Mouse (Mus musculus): ENCODE measurements at regions not wholly inside any gene's neighbourhood (a gene's known extent, or its start where the extent isn't known, plus 50 kb on each side); places are given as distances from the start of the nearest gene placed in this dataset.

DNA sequence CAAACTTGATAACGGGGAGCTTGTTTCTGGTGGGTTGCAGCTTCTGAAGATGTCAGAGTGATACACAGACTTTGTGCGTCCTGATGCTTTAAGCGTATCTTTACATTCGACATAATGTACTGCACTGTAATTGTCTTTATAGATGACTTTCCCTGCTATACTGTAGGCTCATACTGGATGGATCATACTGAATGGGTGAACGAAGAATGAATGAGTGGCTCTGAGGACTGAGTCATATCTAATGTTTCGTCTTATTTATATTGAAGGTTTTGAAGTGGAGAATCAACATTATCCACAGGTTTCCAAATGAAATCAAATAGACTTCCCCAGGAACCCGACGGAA lies 116.3 kb upstream of the Etaa1 start:
- H3K4me1 ChIP-seq (ENCODE audit: control insufficient read depth, insufficient read depth, low read length), result no peaks in the 10 kb centered on the region; the same call in 1 of the 2 replicates
- H3K27ac ChIP-seq (ENCODE audit: insufficient read depth, low read length), result no peak overlapping the region

DNA sequence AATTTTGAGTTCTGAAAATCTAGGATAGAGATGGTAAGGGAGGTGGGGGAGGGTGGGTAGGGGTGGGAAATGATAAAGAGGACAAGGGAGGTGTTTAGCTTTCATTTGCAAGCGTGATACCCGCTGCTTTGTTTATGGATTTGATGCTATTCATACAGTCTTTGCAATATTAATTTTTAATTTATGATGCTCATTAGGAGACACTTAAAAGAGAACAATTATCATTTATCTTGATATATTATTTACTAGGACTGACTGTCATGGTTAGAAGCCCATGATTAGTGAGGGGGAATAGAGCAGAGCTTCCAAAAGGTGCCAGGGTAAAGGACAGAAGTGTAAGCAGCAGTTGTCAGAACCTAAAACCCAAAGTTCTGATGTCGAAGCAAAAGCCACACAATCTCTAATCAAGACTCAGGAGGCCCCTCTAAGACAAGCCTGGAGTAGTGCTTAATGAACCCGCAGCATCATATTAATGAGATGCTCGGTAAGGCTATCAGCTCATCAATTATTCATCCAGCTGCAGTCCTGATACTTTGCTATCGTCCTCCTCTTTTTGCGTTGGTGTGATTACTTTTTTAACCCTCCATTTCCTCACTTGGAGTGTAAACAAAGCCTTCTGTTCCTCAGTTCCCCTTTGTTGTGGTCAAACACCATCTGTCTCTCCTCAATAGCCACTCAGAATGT lies 115.8 kb upstream of the Etaa1 start:
- WGBS, result 82% methylated on average over 7 of the region's 7 CpGs

More for the DNA sequence above, 116.3 kb upstream of the Etaa1 start:
- TF ChIP-seq POLR2A (IDR thresholded peaks at IDR 0.05; ENCODE audit: borderline replicate concordance, insufficient read depth, low read length), result no peak
- TF ChIP-seq CTCF (IDR thresholded peaks at IDR 0.05; ENCODE audit: borderline replicate concordance, insufficient read depth, low read depth, low read length), result no peak
- H3K27me3 ChIP-seq (ENCODE audit: control insufficient read depth, insufficient read depth, low read length), result no peaks in the 10 kb centered on the region
- DNase-seq, result no peak
- WGBS, result 85% methylated on average over 8 of the region's 8 CpGs
- no peak overlapping the region for H3K4me3 ChIP-seq (replicated peaks; ENCODE audit: insufficient read depth, low read depth, low read length)

DNA sequence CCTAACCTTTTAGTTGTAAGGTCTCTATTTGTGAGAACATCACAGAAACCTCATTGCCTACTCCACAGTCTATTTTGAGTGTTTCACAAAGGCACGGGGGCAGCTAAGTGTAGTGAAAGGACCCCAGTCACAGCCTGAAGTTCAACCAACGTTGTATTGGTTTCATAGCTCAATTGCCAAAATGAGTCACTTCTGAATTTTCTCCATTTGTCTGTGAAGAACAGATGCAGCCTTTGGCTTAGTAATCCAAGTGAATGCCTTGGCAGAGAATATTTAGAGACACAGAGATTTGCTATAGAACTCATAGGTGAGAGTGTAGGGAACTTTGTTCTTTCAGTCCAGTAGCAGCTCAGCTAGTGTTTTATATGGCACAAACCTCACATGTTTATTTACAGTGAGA lies 114.4 kb upstream of the Etaa1 start:
- Histone ChIP-seq H3K4me3 (replicated peaks; ENCODE audit: insufficient read depth, low read depth, low read length) (no peak overlapping the region), H3K27me3 (ENCODE audit: control insufficient read depth, insufficient read depth, low read length) (no peaks in the 10 kb centered on the region), H3K27ac (ENCODE audit: insufficient read depth, low read length) (no peak overlapping the region), H3K4me1 (ENCODE audit: control insufficient read depth, insufficient read depth, low read length) (no peaks in the 10 kb centered on the region; the same call in 1 of the 2 replicates)
- 31% methylated on average over 2 of the region's 2 CpGs for WGBS
- no peak for TF ChIP-seq POLR2A (IDR thresholded peaks at IDR 0.05; ENCODE audit: borderline replicate concordance, insufficient read depth, low read length)
- TF ChIP-seq CTCF (IDR thresholded peaks at IDR 0.05; ENCODE audit: borderline replicate concordance, insufficient read depth, low read depth, low read length), result no peak
- no peak for DNase-seq

More for the DNA sequence above, 115.8 kb upstream of the Etaa1 start:
- no peak overlapping the region for H3K27ac ChIP-seq (ENCODE audit: insufficient read depth, low read length)
- H3K27me3 ChIP-seq (ENCODE audit: control insufficient read depth, insufficient read depth, low read length), result no peaks in the 10 kb centered on the region
- no peak for TF ChIP-seq CTCF (IDR thresholded peaks at IDR 0.05; ENCODE audit: borderline replicate concordance, insufficient read depth, low read depth, low read length)
- no peak for TF ChIP-seq POLR2A (IDR thresholded peaks at IDR 0.05; ENCODE audit: borderline replicate concordance, insufficient read depth, low read length)
- H3K4me1 ChIP-seq (ENCODE audit: control insufficient read depth, insufficient read depth, low read length), result no peaks in the 10 kb centered on the region; the same call in 1 of the 2 replicates
- no peak overlapping the region for H3K4me3 ChIP-seq (replicated peaks; ENCODE audit: insufficient read depth, low read depth, low read length)
- DNase-seq, result no peak

- Histone ChIP-seq H3K4me3 (replicated peaks; ENCODE audit: insufficient read depth, low read depth, low read length) (no peak overlapping the region), H3K4me1 (ENCODE audit: control insufficient read depth, insufficient read depth, low read length) (no peaks in the 10 kb centered on the region; the same call in 1 of the 2 replicates), H3K27ac (ENCODE audit: insufficient read depth, low read length) (no peak overlapping the region), H3K27me3 (ENCODE audit: control insufficient read depth, insufficient read depth, low read length) (no peaks in the 10 kb centered on the region)
- no peak for DNase-seq
- TF ChIP-seq CTCF (IDR thresholded peaks at IDR 0.05; ENCODE audit: borderline replicate concordance, insufficient read depth, low read depth, low read length), result no peak
- no peak for TF ChIP-seq POLR2A (IDR thresholded peaks at IDR 0.05; ENCODE audit: borderline replicate concordance, insufficient read depth, low read length)
- 66% methylated on average over 3 of the region's 3 CpGs for WGBS
Measured at GRCm38 (mm10) chr11:18067676-18068075, 114.0 kb upstream of the Etaa1 start.

DNA sequence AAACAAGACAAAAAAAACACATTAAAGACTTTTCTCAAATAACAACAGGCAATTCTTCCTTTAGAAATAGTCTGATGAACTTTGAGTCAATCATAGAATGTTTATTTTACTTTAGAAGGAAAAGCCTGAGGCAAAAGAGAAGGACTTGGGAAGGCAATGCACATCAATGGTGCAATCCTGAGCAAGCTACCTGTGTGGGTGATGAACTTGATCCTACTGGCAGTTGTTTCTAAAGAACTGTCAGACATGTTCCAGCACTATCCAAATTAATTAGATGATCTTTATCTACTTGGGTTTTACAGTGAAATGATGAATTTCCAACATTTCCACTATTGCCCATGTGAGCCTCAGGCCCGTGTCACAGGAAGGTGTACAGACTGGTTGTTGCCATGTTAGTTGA lies 87.9 kb upstream of the Etaa1 start:
- Histone ChIP-seq H3K27me3 (ENCODE audit: control insufficient read depth, insufficient read depth, low read length) (no peaks in the 10 kb centered on the region), H3K4me1 (ENCODE audit: control insufficient read depth, insufficient read depth, low read length) (no peaks in the 10 kb centered on the region), H3K4me3 (replicated peaks; ENCODE audit: insufficient read depth, low read depth, low read length) (no peak overlapping the region), H3K27ac (ENCODE audit: insufficient read depth, low read length) (no peak overlapping the region)
- no peak for DNase-seq
- WGBS, result 100% methylated on average over 1 of the region's 1 CpGs
- TF ChIP-seq POLR2A (IDR thresholded peaks at IDR 0.05; ENCODE audit: borderline replicate concordance, insufficient read depth, low read length), result no peak
- TF ChIP-seq CTCF (IDR thresholded peaks at IDR 0.05; ENCODE audit: borderline replicate concordance, insufficient read depth, low read depth, low read length), result no peak

DNA sequence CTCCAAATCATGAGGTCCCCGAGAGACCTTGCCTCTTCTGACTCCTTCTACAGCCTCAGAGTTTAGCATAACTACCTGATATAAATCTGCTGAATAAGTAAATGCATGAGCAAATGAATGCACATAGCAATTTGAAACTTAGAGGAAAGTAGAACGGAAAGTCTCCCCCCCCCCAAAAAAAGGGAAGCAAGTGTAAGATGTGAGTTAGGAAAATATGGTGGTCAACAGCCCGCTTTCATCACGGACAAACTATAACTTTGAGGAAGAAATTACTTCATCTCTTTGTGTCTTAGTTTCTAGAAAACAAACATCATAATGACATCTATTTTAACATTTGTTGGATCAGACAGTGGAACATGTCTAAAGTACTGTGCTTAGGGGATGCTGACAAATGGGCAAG lies 77.4 kb upstream of the Etaa1 start:
- no peak for DNase-seq
- H3K4me3 ChIP-seq (replicated peaks; ENCODE audit: insufficient read depth, low read depth, low read length), result no peak overlapping the region
- no peak for TF ChIP-seq POLR2A (IDR thresholded peaks at IDR 0.05; ENCODE audit: borderline replicate concordance, insufficient read depth, low read length)
- no peak overlapping the region for H3K27ac ChIP-seq (ENCODE audit: insufficient read depth, low read length)
- no peaks in the 10 kb centered on the region for H3K27me3 ChIP-seq (ENCODE audit: control insufficient read depth, insufficient read depth, low read length)
- no peaks in the 10 kb centered on the region for H3K4me1 ChIP-seq (ENCODE audit: control insufficient read depth, insufficient read depth, low read length)
- WGBS, result 94% methylated on average over 4 of the region's 4 CpGs

GRCm38 (mm10) chr11:18022065-18022464 lies 68.4 kb upstream of the Etaa1 start:
- DNase-seq, result no peak
- Histone ChIP-seq H3K27ac (ENCODE audit: insufficient read depth, low read length) (no peak overlapping the region), H3K4me3 (replicated peaks; ENCODE audit: insufficient read depth, low read depth, low read length) (no peak overlapping the region), H3K4me1 (ENCODE audit: control insufficient read depth, insufficient read depth, low read length) (no peaks in the 10 kb centered on the region), H3K27me3 (ENCODE audit: control insufficient read depth, insufficient read depth, low read length) (no peaks in the 10 kb centered on the region)
- TF ChIP-seq CTCF (IDR thresholded peaks at IDR 0.05; ENCODE audit: borderline replicate concordance, insufficient read depth, low read depth, low read length) (no peak), POLR2A (IDR thresholded peaks at IDR 0.05; ENCODE audit: borderline replicate concordance, insufficient read depth, low read length) (no peak)
- WGBS, result 95% methylated on average over 4 of the region's 4 CpGs

DNA sequence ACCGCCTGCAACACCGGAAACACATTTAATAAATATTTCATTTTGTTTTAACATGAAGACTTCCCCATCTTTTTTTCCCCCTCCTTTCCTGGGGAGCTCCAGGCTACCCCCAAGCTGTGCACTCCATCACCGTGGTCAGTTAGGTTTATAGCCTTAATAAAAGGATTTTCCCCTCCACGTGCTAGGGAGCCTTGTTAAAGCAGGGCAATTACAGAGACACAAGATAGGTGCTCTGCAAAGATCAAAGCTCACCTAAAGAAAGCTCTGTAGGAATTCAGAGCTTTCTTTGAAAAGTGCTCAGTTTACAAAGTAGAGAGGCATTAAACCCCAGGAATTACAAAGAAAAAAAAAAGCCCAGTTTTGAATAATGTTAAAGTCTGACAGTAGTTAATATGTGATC lies 61.6 kb upstream of the Etaa1 start:
- WGBS, result 76% methylated on average over 4 of the region's 4 CpGs
- TF ChIP-seq CTCF (IDR thresholded peaks at IDR 0.05; ENCODE audit: borderline replicate concordance, insufficient read depth, low read depth, low read length), result no peak
- no peak for TF ChIP-seq POLR2A (IDR thresholded peaks at IDR 0.05; ENCODE audit: borderline replicate concordance, insufficient read depth, low read length)
- Histone ChIP-seq H3K4me3 (replicated peaks; ENCODE audit: insufficient read depth, low read depth, low read length) (no peak overlapping the region), H3K27ac (ENCODE audit: insufficient read depth, low read length) (no peak overlapping the region), H3K4me1 (ENCODE audit: control insufficient read depth, insufficient read depth, low read length) (no peaks in the 10 kb centered on the region), H3K27me3 (ENCODE audit: control insufficient read depth, insufficient read depth, low read length) (no peaks in the 10 kb centered on the region)
- no peak for DNase-seq

Data from cerebellum, adult 2 months (tissue).